ENCODE assay signal across 8 mouse cellular contexts in genomic region chr1:193503624-193504325, GRCm38 (mm10).
DNase-seq lines count a peak whose midpoint lies in the region; ATAC-seq and TF ChIP-seq lines count a peak whose summit lies in the region.

No protein-coding gene starts in this region.

- H3K9ac ChIP-seq in forebrain, embryonic 11.5 days (ENCODE audit: low read length) = no peak overlapping the region
- no peak overlapping the region for H3K9ac ChIP-seq in midbrain, embryonic 11.5 days (ENCODE audit: low read length)

- peaks cover 5% of the 10 kb centered on the region for H3K4me1 ChIP-seq in heart, embryonic 10.5 days
- H3K4me1 ChIP-seq in forebrain, embryonic 11.5 days (replicated peaks; ENCODE audit: control insufficient read depth, insufficient read depth, low read length) = no peaks in the 10 kb centered on the region
- no peaks in the 10 kb centered on the region for H3K4me1 ChIP-seq in midbrain, embryonic 11.5 days (ENCODE audit: control insufficient read depth, insufficient read depth, low read length)

- H3K36me3 ChIP-seq in heart, embryonic 10.5 days = no peaks in the 10 kb centered on the region
- no peaks in the 10 kb centered on the region for H3K36me3 ChIP-seq in forebrain, embryonic 11.5 days (ENCODE audit: control insufficient read depth, insufficient read depth, low read length)
- H3K36me3 ChIP-seq in midbrain, embryonic 11.5 days (ENCODE audit: control insufficient read depth, insufficient read depth, low read length) = no peaks in the 10 kb centered on the region

- no peaks in the 10 kb centered on the region for H3K9me3 ChIP-seq in heart, embryonic 10.5 days
- no peaks in the 10 kb centered on the region for H3K9me3 ChIP-seq in forebrain, embryonic 11.5 days (ENCODE audit: control insufficient read depth, low read length)
- no peaks in the 10 kb centered on the region for H3K9me3 ChIP-seq in midbrain, embryonic 11.5 days (ENCODE audit: control insufficient read depth, low read length)

- peak; percentile 65; the same call in 1 of the 2 replicates for ATAC-seq in forebrain, embryonic 11.5 days (replicated peaks; ENCODE audit: low FRiP score)
- ATAC-seq in midbrain, embryonic 11.5 days (ENCODE audit: low FRiP score) = peak; percentile 73

- H3K27ac ChIP-seq in heart, embryonic 10.5 days = no peak overlapping the region
- no peak overlapping the region for H3K27ac ChIP-seq in forebrain, embryonic 11.5 days (ENCODE audit: low read depth, low read length)
- no peak overlapping the region for H3K27ac ChIP-seq in left cerebral cortex, adult 2 months
- H3K27ac ChIP-seq in midbrain, embryonic 11.5 days (ENCODE audit: low read depth, low read length) = no peak overlapping the region

- peak; percentile 79 for TF ChIP-seq CTCF in left cerebral cortex, adult 2 months (IDR thresholded peaks at IDR 0.05)

- intact Hi-C loops in left cerebral cortex, adult 2 months (cut with DNase I) = loop anchor here (5.0 kb wide), 1 partner anchor 199 kb away; no protein-coding TSS in a partner anchor

- H3K4me3 ChIP-seq in heart, embryonic 10.5 days = no peak overlapping the region
- no peak overlapping the region for H3K4me3 ChIP-seq in forebrain, embryonic 11.5 days (ENCODE audit: low read depth, low read length)
- H3K4me3 ChIP-seq in left cerebral cortex, adult 2 months = no peak overlapping the region
- H3K4me3 ChIP-seq in midbrain, embryonic 11.5 days (ENCODE audit: low read depth, low read length) = no peak overlapping the region

- 27% methylated on average over 3 of the region's 3 CpGs for WGBS in heart, embryonic 10.5 days
- WGBS in forebrain, embryonic 11.5 days = 29% methylated on average over 3 of the region's 3 CpGs
- 32% methylated on average over 3 of the region's 3 CpGs for WGBS in midbrain, embryonic 11.5 days

- no peak overlapping the region for H3K4me2 ChIP-seq in forebrain, embryonic 11.5 days (ENCODE audit: low read depth, low read length, severe bottlenecking)
- H3K4me2 ChIP-seq in midbrain, embryonic 11.5 days = no peak overlapping the region

- DNase-seq in heart, adult 18-20 months = peak; percentile 9 to 60
- DNase-seq in heart, embryonic 10.5 days (ENCODE audit: low spot score) = no peak
- DNase-seq in brain, embryonic 18.5 days (ENCODE audit: low read depth, low spot score) = peak; percentile 28
- DNase-seq in forebrain, embryonic 11.5 days (ENCODE audit: low spot score) = peak; percentile 67
- peak; percentile 52 for DNase-seq in hindlimb bud, embryonic 11.5 days (ENCODE audit: extremely low spot score, low read depth, low spot score)
- DNase-seq in left cerebral cortex, adult 2 months (ENCODE audit: extremely low spot score in 1 of 2, low spot score in 2 of 2) = peak; percentile 63 to 70
- DNase-seq in midbrain, embryonic 11.5 days (ENCODE audit: low spot score, missing footprints) = peak; percentile 89
- peak; percentile 42 for DNase-seq in telencephalon, adult 2 months (ENCODE audit: low read depth, low spot score)

- peaks cover 23% of the 10 kb centered on the region for H3K27me3 ChIP-seq in heart, embryonic 10.5 days (ENCODE audit: insufficient read depth, poor library complexity, severe bottlenecking)
- no peaks in the 10 kb centered on the region for H3K27me3 ChIP-seq in forebrain, embryonic 11.5 days (ENCODE audit: control insufficient read depth, insufficient read depth, low read length)
- H3K27me3 ChIP-seq in midbrain, embryonic 11.5 days (ENCODE audit: control insufficient read depth, insufficient read depth, low read length) = no peaks in the 10 kb centered on the region
